Mouse (Mus musculus): ENCODE measurements at regions not wholly inside any gene's neighbourhood (a gene's known extent, or its start where the extent isn't known, plus 50 kb on each side); places are given as distances from the start of the nearest gene placed in this dataset.

- DNase-seq (ENCODE audit: low spot score in 2 of 2) = peak in 1 of 2 experiments; percentile 53
These were observed 54.2 kb upstream of the Rfpl4b start for GRCm38 (mm10) chr10:38875667-38876245.

DNA sequence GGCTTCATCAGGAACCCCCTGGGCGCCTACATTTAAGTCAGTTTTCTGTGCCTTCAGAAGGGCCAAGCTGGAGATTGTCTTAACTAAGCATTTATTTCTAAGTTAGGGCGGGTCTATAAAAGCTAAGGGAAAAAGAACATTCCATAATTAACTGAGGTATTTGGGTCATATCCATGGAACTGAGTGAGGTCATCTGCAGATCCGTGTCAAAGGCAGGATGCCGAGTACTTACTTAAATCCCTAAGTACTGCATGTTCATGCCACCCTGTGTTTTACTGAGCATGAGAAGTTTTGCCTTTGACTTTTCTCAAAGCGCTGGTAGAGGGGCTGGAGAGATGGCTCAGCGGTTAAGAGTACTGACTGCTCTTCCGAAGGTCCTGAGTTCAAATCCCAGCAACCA, 57.7 kb upstream of the Rfpl4b start:
- DNase-seq (ENCODE audit: low spot score in 2 of 2) = no peak

DNA sequence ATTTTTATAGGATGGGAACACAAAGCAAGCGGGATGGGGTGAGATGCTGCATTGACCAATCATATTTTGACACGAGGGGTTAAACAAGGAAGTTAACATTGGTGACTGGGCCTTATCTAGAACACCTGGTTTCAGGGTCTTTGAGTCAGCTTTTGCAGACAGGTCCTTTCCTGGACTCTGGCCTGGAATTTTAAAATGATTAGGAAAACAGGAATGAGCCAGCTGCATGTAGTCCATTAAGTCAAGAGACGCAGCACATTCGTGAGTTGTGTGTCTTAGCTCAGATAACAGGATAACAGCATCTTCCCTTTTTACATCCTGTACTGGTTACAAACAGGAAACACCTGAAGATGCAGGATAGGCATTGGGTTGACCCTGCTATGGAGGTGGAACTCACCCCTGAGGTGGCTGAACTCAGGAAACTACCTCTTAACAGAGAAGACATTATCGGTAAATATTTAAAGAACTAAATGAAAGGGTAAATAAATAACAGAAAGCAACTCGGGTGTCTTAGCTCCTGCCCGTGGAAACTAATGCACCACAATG, 59.1 kb upstream of the Rfpl4b start:
- peak in 1 of 2 experiments; percentile 9 for DNase-seq (ENCODE audit: low spot score in 2 of 2)

DNA sequence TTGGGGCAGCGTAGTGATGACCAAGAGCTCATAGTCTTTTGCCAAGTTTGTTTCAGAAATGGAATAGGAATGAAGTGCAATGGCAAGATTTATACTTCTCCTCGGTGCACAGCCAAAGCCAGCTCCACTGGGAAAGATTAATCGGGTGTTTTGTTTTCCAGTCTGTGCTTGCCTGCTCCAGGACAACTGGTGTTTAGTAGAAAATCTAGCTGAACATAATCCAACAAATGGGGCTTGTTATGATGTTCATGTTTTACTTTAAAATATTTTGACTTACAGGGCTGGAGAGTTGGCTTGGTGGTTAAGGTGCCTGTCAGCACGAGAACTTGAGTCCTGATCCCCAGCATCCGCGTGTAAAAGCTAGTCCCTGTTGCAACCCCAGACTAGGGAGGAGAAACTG, 60.6 kb upstream of the Rfpl4b start:
- DNase-seq (ENCODE audit: low spot score in 2 of 2) = no peak

DNA sequence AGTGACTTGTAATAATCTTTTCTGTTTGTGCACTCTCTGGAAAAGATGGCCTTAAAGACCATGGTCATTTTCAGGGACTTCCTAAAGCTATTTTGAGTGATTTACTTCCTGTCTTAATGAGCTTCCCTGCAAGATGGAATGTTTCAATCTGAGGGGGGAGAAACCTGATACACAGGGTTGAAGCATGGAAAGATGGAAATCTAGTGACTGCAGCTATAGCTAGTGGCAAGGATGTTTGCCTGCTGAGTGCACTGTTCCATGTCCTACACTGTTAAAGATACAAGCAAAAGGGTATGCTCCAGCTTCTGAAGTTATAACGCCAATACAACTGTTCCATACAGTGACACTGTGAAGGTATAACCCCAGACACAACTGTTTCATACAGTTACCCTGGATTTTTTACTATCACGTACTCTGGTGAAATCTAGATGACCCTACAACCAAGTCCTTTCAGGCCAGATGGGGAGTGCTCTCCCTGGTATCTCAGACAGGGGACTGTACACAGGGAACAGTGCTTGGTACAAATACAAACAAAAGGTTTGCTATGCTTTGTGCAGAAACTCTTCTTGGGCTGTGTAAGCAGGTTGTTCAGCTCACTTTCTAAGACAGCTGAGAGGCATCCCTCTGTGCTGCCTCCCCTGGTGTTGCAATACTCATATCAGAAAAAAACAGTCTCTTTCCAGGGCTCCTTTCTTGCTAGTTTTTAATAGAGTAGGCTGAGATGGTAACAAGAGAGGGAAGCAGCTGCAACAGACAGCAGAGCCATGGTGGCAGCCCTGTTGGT, 62.4 kb upstream of the Rfpl4b start:
- DNase-seq (ENCODE audit: low spot score in 2 of 2) = no peak

DNA sequence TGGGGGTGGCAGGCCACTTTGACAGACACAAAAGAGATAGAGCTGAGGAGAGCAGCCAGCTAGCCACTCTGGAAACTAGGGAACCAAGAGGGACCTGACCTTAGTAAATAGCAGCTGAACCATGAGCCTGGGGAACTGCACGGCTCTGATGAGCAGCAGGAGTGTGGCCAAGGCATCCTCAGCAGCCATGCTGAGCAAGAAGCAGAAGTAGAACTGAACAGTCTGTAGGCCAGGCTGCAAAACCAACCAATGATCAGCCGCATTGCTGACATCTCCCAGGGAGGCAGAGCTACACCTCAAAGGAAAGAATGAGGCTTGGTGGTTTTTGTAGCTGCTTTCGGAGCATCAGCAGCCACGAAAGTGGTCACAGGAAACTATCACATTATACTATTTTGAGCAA, 63.1 kb upstream of the Rfpl4b start:
- DNase-seq (ENCODE audit: low spot score in 2 of 2) = peak; percentile 33 to 39

- no peak for DNase-seq (ENCODE audit: low spot score in 2 of 2)
These were observed 64.9 kb upstream of the Rfpl4b start for GRCm38 (mm10) chr10:38886441-38886840.

- DNase-seq (ENCODE audit: low spot score in 2 of 2) = no peak
These were observed 66.3 kb upstream of the Rfpl4b start for GRCm38 (mm10) chr10:38887896-38888295.

DNA sequence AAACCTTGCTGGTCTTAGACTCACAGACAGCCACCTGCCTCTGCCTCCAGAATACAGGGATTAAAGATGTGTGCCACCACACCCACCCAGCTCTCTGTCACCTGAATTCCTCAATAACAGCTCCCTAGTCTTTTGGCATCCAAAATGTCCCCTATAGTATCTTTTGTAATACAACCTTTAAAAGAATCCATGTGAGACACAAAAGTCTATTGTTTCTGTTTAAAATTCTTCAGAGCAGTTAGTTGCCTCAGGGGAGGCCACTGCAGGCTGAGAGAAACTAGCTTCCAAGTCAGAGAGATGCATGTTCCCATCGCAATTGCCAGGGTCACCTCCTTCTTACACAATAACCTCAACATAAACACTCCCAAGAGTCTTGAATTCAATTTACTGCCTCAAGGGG, 70.6 kb upstream of the Lama4 start:
- no peak for DNase-seq (ENCODE audit: low spot score in 2 of 2)

DNA sequence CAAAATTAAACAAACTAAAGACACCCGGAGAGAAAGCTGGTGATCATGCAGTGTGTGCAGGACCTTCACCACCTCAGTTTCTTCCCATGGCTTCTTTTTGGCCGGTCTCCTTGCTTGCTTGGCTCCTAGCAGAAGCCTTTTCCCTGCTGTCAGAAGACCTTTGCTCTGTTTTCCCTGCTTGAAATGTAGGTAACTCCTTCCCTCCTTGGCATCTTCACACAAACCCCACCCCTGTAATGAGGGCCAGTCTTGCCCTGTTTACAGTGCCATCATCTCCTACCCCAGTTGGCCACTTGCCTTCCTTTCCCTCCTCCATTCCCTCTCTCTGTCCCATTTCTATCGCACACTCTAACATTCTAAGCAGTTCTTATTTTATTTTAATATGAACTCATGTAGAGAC, 69.7 kb upstream of the Lama4 start:
- DNase-seq (ENCODE audit: low spot score in 2 of 2) = no peak

DNA sequence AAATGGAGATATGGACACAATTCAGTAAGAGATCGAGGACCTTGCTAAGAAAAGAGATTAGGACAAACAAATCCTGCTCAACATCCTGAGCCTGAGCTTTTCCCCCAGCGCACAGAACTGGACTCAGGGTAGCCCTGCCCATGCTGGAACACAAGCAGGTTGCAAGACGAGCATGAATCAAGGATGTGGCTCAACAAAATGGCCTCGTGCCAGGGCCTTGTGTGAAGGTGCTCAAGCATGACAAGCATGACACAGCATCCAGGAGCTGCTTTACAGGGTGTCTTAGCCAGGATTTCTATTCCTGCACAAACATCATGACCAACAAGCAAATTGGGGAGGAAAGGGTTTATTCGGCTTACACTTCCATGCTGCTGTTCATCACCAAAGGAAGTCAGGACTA, 67.7 kb upstream of the Lama4 start:
- no peak for DNase-seq (ENCODE audit: low spot score in 2 of 2)

GRCm38 (mm10) chr10:38906121-38906520, 59.2 kb upstream of the Lama4 start:
- DNase-seq (ENCODE audit: low spot score in 2 of 2) = no peak

- no peak for DNase-seq (ENCODE audit: low spot score in 2 of 2)
These were observed 57.5 kb upstream of the Lama4 start for GRCm38 (mm10) chr10:38907835-38908234.

DNA sequence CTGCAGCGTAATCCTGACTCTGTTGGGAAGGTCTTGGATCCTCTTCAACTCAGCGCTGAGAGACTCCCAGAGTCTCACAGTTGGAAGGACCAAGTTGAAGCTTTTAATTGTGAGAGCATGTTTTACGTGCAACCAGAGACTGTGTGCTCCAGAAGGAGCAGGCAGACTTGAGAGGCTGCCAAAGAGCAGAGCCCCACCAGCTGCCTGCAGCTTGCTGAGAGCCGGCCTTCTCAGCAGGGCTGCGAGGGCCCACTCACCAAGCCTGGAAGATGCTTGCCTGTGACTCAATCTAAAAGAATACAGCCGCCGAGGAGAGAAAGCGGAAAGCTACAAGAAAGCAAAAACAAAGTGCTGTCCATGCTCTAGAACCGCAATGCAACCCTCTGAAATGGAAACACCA, 57.0 kb upstream of the Lama4 start:
- DNase-seq (ENCODE audit: low spot score in 2 of 2) = no peak

DNA sequence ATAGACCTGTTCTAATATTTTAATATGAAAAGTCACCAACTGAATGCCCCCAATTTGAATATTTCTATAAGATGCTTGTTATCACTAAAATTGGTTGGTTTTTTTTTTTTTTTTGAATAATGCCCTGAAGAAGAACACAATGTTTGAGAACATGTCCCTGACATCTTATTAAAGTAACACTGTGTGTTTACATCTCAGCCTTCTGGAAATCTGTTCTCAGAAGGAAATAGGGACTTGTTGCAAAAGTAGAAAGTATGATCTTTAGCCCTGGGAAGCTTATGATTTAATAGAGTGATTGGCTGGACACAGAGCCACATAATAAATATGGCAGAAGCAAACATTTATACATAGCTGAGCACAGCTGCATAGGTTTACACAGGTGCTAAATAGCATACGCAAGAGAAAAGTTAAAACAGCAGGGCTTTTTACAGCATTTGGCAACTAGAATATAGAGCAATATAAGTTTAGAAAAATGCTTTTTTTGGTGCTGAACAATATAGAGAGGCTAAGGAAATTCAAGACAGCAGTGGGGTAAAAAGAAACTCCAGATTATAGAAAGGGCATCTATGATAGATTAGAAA, 56.1 kb upstream of the Lama4 start:
- no peak for DNase-seq (ENCODE audit: low spot score in 2 of 2)

- no peak for DNase-seq (ENCODE audit: low spot score in 2 of 2)
These were observed 55.5 kb upstream of the Lama4 start for GRCm38 (mm10) chr10:38909843-38910242.

DNA sequence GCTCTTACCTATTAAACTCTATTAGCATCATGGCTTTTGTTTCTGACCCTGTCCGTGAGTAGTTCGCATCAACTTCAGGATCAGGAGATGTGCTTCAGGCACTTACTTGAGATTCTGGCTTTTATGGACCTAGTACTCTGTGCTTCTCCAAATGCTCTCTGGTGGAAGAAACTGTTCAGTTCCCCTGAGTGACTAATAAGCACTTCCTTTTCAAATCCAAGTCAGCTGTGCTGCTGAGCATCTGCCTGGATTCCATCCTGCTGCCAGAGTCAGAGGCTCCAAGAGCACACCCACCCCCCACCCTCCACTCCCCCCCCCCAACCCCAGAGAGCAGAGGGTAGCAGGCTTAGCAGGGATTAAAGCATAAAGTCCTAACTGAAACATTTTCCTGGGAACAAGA, 52.3 kb upstream of the Lama4 start:
- DNase-seq (ENCODE audit: low spot score in 2 of 2) = no peak

All from thymus, postnatal 10 days (tissue).